In the genomic region with DNA sequence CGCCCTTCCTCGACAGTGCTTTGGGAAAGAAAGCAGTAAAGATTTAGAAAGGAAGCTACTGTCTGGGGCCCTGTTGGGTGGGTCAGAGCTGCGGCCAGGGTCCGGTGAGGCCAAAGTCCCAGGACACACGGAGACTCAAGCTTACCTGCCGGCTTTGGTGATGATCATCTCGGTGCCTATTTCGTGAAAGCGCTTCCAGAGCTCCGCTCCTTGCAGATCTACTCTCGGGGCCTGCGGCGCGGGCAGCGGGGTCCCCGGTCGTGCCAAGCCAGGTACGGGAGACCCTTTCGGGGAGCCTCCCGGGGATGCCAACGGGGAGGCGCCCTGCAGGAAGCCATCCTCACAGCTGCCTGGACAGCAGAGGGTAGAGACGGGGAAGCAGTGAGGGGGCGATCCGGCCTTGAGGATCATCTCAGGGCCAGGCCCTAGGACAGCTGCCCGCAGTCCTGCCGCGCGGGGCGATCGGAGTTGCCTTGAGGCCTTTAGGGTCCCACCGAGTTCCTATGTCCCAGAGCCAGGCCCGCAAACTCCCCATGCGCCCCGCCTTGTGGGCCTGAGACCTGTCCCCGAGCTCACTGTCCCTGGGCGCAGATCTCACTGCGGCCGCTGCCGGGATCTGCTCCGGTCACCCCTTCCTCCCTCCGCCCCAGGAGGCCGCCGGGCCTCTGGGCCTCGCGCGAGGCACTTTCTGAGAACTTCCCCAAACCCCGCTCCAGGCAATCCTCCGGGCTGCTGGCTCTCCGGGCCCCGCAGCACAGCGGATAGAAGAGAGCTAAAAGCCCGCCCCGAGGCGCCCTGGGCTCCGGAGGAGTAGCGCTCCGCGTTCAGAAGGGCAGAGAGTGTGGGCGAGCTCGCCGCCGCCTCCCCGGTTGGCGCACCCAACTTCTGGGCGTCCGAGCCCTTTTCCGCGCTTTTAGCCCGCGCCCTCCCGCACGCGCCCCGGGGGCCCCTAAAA, we compare ENCODE assay signal across 9 mouse cellular contexts. TPM values are rescaled to one million over a fixed set of nuclear protein-coding genes. Genes with fewer than 3 reads are reported as not detected.
DNase-seq lines count a peak whose midpoint lies in the region; ATAC-seq and TF ChIP-seq lines count a peak whose summit lies in the region.
"Had no signal": no experiment of that assay in that cellular context is flagged by ENCODE, and none has a peak within 500 bp of the region (broad histone marks: within the 10 kb centered on the region; RNA-seq: fewer than 3 reads in every experiment).

No protein-coding gene starts in this region.

- no peak for TF ChIP-seq CTCF in gastrocnemius, adult 2 months (IDR thresholded peaks at IDR 0.05)
- TF ChIP-seq CTCF in hindbrain, postnatal 0 days (IDR thresholded peaks at IDR 0.05; ENCODE audit: low read depth): no peak

- under 1% methylated on average over 72 of the region's 75 CpGs for WGBS in hindbrain, postnatal 0 days
- under 1% methylated on average over 75 of the region's 75 CpGs for WGBS in midbrain, embryonic 12.5 days

- peak; percentile 15 to 33 for DNase-seq in cerebellum, postnatal 25 days
- no peak for DNase-seq in cerebellum, postnatal 4 days (ENCODE audit: low spot score in 2 of 2)
- DNase-seq in ZHBTc4 (ENCODE audit: low read depth, low spot score): peak; percentile 77
- DNase-seq in gastrocnemius, adult 2 months: peak; percentile 60
- no peak for DNase-seq in hindbrain, postnatal 0 days (ENCODE audit: low spot score)
- no peak for DNase-seq in Muller cell, postnatal 12 days (ENCODE audit: inconsistent ontology term)
- DNase-seq in thymus, postnatal 10 days (ENCODE audit: low spot score in 2 of 2): no peak

- peak overlapping the region; percentile 60 for H3K4me2 ChIP-seq in hindbrain, postnatal 0 days (ENCODE audit: low read depth, low read length)
- peak overlapping the region; percentile 75 for H3K4me2 ChIP-seq in midbrain, embryonic 12.5 days (replicated peaks)

- peak overlapping the region; percentile 49; the same call in 1 of the 2 replicates for H3K9ac ChIP-seq in hindbrain, postnatal 0 days (replicated peaks; ENCODE audit: low read length)
- H3K9ac ChIP-seq in midbrain, embryonic 12.5 days (replicated peaks): peak overlapping the region; percentile 51; the same call in 1 of the 2 replicates

- peak overlapping the region; percentile 81 for H3K4me3 ChIP-seq in gastrocnemius, adult 2 months
- peak overlapping the region; percentile 39 for H3K4me3 ChIP-seq in hindbrain, postnatal 0 days (ENCODE audit: low read length)
- H3K4me3 ChIP-seq in midbrain, embryonic 12.5 days: peak overlapping the region; percentile 47

- intact Hi-C loops in gastrocnemius, adult 2 months (cut with DNase I): no loop called here

- H3K4me1 ChIP-seq in hindbrain, postnatal 0 days (ENCODE audit: insufficient read depth, low read length): no peaks in the 10 kb centered on the region
- H3K4me1 ChIP-seq in midbrain, embryonic 12.5 days: peaks cover 23% of the 10 kb centered on the region

- H3K27ac ChIP-seq in gastrocnemius, adult 2 months: peak overlapping the region; percentile 83
- 0 out of 2 replicates have a peak overlapping the region, but pooled peaks have one; percentile 36 for H3K27ac ChIP-seq in hindbrain, postnatal 0 days
- H3K27ac ChIP-seq in midbrain, embryonic 12.5 days (replicated peaks): no peak overlapping the region

- ATAC-seq in hindbrain, postnatal 0 days: no peak
- ATAC-seq in midbrain, embryonic 12.5 days (ENCODE audit: low FRiP score, low read depth): 0 out of 2 replicates have a peak, but pooled peaks have one; percentile 5

- no peaks in the 10 kb centered on the region for H3K9me3 ChIP-seq in hindbrain, postnatal 0 days (ENCODE audit: low read length)
- H3K9me3 ChIP-seq in midbrain, embryonic 12.5 days: no peaks in the 10 kb centered on the region

- no peaks in the 10 kb centered on the region for H3K36me3 ChIP-seq in hindbrain, postnatal 0 days (ENCODE audit: insufficient read depth, low read length)
- no peaks in the 10 kb centered on the region for H3K36me3 ChIP-seq in midbrain, embryonic 12.5 days

- peaks cover 72% of the 10 kb centered on the region for H3K27me3 ChIP-seq in hindbrain, postnatal 0 days (ENCODE audit: insufficient read depth, low read length)
- peaks cover 57% of the 10 kb centered on the region for H3K27me3 ChIP-seq in midbrain, embryonic 12.5 days

RNA-seq across cellular contexts. Expression of a gene that starts 1.5 kb away (rescaled TPM):
- 1 to 10 TPM in 1 of 2 experiments, under 1 TPM in 1; 0.46 to 1.1 TPM for total RNA-seq in gastrocnemius, adult 2 months (2021)
- total RNA-seq in hindbrain, postnatal 0 days (2014; rRNA removed): 3.3 and 5.9 TPM in 2 replicates
- polyA plus RNA-seq in hindbrain, postnatal 0 days (2015; fragmentation: Nextera tagmentation; extraction: Ambion mirVana): 1.2 and 1.7 TPM in 2 replicates
- polyA plus RNA-seq in midbrain, embryonic 12.5 days (2016; fragmentation: Nextera tagmentation; extraction: Ambion mirVana): 5.6 and 6.4 TPM in 2 replicates
- polyA plus RNA-seq: spleen, adult 2 months had no signal

Comparison
In these comparisons a context has a peak if more than half of its experiments do, and no peak if none do; other contexts are left out.
1. DNase-seq: peak in cerebellum, postnatal 25 days (2 of 2), ZHBTc4 (single experiment) and gastrocnemius, adult 2 months (single experiment); none in cerebellum, postnatal 4 days (0 of 2), hindbrain, postnatal 0 days (single experiment), Muller cell, postnatal 12 days (single experiment) and thymus, postnatal 10 days (0 of 2).
2. Peak in every context shown above with its lines, with median percentiles within 50 percentile points of each other: H3K4me3 ChIP-seq.